Mouse (Mus musculus) urinary bladder, postnatal 4 days (tissue): ENCODE measurements around the gene Prmt1.

Experiments
- DNase-seq, 2 experiments: peaks; one replicate each; pipeline ENCODE4 v3.0.0; 2021 to 2022; ENCODE audit warnings: low spot score in 2 of 2

The Prmt1 gene

GRCm38 (mm10) chr7:45012824-45013223, 26.5 kb upstream of the Prmt1 start:
- no peak for DNase-seq

DNA sequence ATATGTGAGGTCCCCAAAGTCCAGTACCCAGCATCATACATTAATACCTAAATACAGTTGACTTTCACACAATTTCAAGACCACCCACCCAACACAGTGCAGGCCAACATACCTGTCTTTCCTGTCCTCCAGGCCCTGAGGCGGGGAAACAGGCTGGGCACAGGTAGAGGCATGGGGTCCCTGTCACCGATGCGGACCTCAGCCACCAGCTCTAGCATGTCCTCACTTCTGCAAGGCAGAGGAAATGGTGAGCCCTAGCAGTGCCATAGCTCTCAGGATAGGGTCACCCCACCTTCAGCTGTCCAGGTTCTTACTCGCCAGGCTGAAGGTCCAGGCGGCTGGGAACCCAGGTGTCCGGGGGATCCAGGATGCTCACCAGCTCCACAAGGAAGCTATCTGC, 25.6 kb upstream of the Prmt1 start:
- no peak for DNase-seq

DNA sequence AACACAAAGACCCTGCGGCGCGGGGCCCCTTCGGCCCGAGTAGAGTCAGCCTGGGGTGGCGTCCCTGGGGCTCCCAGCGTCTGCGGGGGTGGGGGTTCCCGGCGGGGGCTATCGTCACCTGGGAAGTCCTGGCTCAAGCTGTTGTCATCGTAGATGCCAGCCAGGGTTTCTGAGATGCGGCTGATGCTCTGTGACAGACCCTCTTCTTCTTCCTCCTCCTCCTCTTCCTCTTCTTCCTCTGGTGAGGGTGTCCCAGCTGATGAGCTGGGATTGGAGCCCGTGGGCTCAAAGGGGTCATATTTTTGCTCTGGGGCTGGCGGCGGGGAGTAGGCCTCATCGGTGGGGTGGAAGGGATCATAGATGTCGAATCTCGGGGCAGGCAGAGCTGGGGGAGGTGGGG, 22.0 kb upstream of the Prmt1 start:
- no peak for DNase-seq

GRCm38 (mm10) chr7:45007846-45008245, 21.5 kb upstream of the Prmt1 start:
- no peak for DNase-seq

GRCm38 (mm10) chr7:45007141-45007540, 20.8 kb upstream of the Prmt1 start:
- DNase-seq, result no peak

GRCm38 (mm10) chr7:45006503-45006902, 20.1 kb upstream of the Prmt1 start:
- DNase-seq, result no peak

GRCm38 (mm10) chr7:45005321-45005992, 19.1 kb upstream of the Prmt1 start:
- no peak for DNase-seq

- DNase-seq, result no peak
Measured at GRCm38 (mm10) chr7:45004546-45004945, 18.2 kb upstream of the Prmt1 start.

DNA sequence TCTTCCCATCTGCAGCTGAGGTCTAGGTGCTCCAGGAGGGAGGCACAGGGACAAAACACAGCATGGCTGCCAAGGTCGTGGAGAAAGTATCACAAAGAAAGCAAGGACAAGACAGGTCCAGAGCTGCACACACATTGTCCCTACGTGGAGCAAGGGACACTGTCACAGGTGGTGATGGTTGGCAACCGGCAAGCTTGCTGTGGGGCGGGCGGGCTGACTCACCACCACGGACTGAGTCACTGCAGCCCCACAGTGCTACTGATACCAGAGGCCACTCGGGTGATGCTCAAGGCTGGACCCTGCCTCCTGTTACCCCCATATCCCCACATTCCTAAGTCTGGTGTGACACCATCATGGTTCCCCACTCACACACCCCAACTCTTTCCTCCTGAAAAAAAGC, 16.1 kb upstream of the Prmt1 start:
- no peak for DNase-seq

DNA sequence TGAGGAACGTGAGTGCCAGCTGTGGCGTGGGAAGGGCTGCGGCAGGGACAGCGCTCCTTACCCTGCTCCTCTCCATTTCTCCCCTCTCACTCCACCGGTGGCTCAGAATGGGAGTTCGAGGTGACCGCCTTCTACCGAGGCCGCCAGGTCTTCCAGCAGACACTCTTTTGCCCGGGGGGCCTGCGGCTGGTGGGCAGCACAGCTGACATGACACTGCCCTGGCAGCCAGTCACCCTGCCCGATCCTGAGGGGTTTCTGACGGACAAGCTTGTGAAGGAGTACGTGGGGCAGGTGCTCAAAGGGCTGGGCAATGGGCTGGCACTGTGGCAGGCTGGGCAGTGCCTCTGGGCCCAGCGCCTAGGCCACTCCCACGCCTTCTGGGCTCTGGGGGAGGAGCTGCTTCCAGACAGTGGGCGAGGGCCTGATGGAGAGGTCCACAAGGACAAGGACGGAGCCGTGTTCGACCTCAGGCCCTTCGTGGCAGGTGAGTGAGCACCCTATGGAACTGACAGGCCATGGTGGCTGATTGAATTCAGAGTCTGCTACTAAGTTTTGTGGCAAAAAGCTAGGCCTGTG, 14.3 kb upstream of the Prmt1 start:
- DNase-seq, result no peak

DNA sequence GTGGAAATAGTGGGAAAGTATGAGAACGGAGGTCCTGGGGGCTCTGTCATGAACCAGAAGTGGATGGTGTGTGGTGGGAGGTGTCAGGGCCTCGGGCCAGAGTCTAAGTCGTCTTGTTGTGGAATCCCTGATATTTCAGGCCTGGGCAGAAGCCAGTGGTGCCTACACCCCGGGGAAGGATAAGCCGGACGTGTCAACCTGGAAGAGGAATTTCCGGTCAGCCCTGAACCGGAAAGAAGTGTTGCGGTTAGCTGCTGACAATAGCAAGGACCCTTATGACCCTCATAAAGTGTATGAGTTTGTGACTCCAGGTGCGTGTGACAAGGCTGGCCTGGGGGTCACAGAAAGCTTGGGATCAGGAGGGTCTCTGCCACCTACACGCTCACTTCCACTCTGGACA, 13.4 kb upstream of the Prmt1 start:
- DNase-seq, result no peak

DNA sequence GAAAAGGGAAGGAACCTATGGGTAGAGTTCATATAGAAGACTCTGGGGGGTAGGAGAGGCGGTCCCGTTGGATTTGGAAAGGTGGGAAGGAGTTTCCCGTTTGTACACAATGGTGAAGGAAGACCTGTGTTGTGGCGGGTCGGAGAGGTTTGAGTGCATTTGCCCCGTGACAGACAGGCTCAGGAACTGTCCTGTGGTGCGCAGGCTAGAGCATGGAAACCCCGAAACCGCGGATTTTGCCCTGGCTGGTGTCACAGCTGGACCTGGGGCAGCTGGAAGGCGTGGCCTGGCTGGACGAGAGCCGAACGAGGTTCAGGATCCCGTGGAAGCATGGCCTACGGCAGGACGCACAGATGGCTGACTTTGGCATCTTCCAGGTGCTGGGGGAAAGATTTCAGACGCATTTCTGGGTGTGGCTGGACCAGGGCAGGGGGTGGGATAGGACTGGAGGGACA, 12.2 kb upstream of the Prmt1 start, which contains the start of gene Bcl2l12:
TSS of gene Bcl2l12 (minus strand) at position 212 of the 455 bp plus-strand sequence.
- DNase-seq, result no peak

DNA sequence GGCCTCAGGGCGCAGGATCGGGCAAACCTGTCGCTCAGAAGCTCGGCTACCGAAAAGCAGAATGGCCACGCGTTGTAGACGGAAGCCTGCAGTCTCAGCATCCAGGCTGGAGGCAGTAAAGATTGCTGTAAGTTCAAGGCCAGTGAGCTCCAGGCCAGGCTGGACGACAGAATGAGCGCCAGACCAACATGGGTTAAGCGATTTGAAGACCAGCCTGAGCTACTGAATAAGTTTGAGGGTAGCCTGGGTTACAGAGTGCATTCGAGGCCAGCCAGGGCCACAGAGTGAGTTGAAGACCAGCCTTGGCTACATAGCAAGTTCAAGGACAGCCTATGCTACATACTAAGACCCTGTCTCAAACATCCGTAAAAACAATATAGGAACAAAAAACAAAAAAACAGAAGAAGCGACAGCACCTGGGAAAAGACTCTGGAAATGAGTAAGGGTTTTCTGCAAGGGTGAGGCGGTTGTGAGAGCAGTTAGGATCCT, 11.6 kb upstream of the Prmt1 start:
- no peak for DNase-seq

DNA sequence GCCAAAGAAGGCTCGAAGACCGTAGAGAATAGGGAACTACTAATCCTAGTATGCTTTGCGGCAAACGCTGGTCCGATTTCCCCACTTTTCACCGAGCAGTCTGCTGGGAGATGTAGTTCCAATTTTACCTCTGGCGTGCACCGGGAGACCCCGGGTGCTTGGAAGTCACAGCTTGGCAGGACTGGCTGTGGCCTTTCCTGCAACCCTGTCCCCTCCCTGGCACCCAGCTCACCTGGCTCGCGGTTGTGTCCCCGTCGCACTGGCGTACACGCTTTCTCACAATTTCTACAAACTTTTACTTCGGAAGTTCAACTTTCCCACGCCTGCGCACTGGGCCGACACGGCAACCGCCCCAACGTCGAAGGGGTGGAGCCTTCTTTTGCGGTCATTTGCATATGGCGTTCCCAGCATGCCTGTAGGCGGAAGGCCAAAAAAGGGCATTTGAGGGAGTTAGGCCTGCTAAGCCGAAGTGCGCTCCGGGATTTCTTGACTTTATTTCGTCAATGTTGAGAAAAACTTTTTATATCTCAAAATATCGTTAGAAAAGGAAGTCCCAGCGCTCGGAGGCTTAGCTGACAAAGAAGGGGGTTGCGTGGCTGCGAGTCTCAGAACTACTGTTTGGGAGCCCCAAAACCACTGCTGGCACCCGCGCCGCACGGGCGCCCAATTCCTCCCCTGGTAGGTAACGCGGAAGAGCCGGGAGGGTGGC, 11.0 kb upstream of the Prmt1 start, which contains the start of gene Irf3:
TSS of gene Irf3 (plus strand) at position 418 of the 709 bp plus-strand sequence.
- peak; percentile 94 to 98 for DNase-seq

DNA sequence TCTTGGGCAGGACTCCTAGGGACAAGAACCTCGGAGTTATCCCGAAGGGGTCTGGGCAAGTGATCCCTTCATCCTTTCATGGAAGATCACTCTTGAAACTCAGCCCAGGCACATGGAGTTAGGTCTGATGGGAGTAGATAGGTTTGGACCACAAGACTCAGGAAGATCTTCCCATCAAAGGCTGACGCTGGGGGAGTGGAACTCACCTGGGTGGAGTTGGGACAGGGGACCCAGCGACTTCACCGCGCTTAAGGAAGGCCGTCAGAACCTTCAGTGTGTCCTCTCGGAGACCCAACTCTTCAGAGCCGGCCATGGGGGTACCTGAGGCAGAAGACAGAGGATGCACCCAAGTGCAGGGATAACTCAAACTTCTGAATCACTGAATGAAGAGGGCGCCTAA, 10.3 kb upstream of the Prmt1 start:
- no peak for DNase-seq

- DNase-seq, result no peak
Measured at GRCm38 (mm10) chr7:44986879-44987718, 731 bp upstream of the Prmt1 start.

- DNase-seq, result peak; percentile 78 to 81
Measured at GRCm38 (mm10) chr7:44985595-44986191, 675 bp downstream of the Prmt1 start.

DNA sequence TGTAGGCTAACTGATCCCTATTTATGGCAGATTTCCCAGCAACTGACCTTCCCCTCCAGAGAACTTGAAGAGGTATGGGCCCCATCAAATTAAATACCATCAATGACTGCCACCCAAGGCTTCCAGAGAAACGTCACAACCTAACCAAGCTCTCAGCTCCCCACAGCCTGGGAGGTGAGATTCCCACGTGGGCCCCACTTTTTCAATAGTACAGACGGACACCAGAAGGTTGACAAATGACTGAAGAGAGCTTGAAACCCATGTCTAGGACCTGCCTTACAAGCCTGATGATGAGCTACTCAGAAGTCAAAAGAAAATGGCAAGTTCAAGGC, 1.6 kb downstream of the Prmt1 start:
- DNase-seq, result no peak

DNA sequence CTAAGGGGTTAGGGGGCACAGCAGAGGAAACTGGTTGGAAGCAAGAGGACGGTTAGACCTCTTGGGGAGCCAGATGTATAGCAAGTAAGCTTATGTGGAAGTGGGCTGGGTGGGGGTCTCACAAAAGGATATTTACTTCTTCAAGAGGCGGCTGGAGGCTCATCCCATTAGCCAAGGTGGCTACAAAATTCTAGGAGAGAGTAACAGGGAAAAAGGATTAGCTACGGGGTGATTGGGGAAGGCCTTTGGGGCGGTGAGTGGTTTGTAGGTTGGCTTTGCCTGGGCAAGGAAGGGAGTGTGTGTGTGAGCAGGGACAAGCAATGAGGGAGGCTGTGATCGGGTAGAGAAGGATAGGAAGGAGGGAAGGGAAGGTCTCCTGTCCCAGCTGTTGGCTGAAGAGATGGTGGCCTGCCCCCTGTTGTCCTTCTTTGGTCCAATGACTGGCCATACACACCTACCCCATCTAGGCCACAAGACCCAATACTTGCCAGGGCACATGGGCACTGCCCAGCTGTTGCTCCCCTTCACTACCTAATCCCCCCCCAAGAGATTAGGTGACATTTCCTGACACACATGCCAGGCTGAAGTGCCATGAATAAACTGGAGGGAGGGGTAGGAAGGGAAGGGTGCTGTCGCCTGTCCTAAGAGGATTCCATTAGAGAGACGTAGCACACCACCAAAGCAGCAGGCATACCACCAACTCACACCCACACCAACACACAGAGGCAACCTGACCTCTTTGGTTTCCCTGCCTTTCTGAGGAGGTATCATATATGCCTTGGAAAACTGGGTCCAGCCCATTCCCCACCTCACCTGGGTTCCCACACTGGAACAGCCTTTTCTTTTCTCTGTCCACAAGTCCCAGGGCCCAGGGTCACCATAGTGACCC, 2.2 kb downstream of the Prmt1 start:
- DNase-seq, result no peak

DNA sequence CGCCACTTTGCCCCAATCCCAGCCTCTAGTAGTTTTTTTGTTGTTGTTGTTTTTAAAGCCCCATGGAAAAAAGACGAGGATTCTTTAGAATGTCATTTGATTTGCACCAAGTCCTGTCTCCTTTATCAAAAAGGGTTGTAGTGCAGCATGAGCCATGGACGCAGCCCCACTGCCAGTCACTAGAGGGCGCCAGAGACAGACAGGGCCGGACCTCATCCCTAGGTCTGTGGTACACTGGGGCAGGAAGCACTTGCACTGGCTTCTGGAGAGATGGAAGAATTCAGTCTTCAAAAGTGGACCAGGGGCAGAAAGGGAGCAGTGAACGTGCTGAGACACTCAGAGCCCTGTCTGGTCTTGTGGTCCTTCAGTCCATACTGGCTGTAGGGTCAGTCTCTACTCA, 3.3 kb downstream of the Prmt1 start:
- DNase-seq, result peak; percentile 68 to 92

- no peak for DNase-seq
Measured at GRCm38 (mm10) chr7:44981539-44981938, 4.8 kb downstream of the Prmt1 start.
